In the genomic region with DNA sequence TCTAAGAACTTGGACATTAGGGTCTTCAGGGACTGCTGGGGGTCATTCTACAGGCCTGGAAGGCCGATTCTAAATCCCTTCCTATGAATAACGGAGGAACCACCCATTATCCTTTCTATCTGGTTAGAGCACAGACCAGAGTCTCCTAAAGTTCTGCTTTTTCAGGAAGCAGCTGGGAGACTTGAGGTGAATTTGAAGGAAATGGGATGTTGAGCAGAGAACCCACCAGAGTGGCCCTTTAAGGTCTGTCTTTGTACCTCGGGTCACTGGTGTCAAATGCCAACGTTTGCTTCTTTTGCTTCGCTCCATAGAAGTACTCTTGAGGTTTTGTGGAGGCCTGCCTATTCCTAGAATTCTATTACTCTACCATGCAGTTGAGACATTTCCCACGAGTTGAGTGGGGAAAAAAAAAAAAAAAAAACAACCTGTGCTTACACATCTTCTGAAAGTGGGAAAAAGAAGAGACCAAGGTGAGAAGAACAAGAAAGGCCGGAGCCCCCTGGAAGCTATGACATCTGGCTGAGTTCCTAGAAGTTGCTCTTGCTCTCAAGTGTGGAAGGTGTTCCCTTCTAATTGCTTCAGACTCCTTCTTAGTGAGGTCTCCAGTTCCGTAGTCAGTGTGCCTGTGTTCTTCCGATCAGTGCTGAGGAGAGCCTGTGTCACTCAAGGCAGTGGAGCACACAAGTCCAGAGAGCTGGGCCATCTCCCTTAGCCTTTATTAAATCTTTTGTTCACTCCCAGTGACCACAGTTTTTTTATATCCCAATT, we compare ENCODE assay signal across 8 mouse cellular contexts. TPM values are rescaled to one million over a fixed set of nuclear protein-coding genes. Genes with fewer than 3 reads are reported as not detected.
A peak's percentile ranks its signal among the peaks of the same experiment; 100 is the strongest.
DNase-seq lines count a peak whose midpoint lies in the region; ATAC-seq and TF ChIP-seq lines count a peak whose summit lies in the region.

No protein-coding gene starts in this region.

- H3K9ac ChIP-seq in hindbrain, embryonic 14.5 days = peak overlapping the region; percentile 57
- peak overlapping the region; percentile 58 for H3K9ac ChIP-seq in midbrain, embryonic 13.5 days (replicated peaks)

- WGBS in kidney, adult 2 months = 15% methylated on average over 9 of the region's 9 CpGs
- 27% methylated on average over 9 of the region's 9 CpGs for WGBS in hindbrain, embryonic 14.5 days
- 28% methylated on average over 9 of the region's 9 CpGs for WGBS in midbrain, embryonic 13.5 days

- H3K27ac ChIP-seq in kidney, adult 2 months (ENCODE audit: insufficient read depth, low read depth, low read length) = peak overlapping the region; percentile 100
- peak overlapping the region; percentile 99 for H3K27ac ChIP-seq in brown adipose tissue, adult 24 weeks (replicated peaks; ENCODE audit: low read depth, low read length)
- H3K27ac ChIP-seq in hindbrain, embryonic 14.5 days = peak overlapping the region; percentile 100
- peak overlapping the region; percentile 100 for H3K27ac ChIP-seq in midbrain, embryonic 13.5 days

- TF ChIP-seq CTCF in kidney, adult 2 months (conservative IDR thresholded peaks at IDR 0.05; ENCODE audit: insufficient read depth, insufficient read length, low read depth, low read length) = no peak

- peak overlapping the region; percentile 57 for H3K4me2 ChIP-seq in hindbrain, embryonic 14.5 days (replicated peaks)
- H3K4me2 ChIP-seq in midbrain, embryonic 13.5 days (replicated peaks) = peak overlapping the region; percentile 99

- H3K9me3 ChIP-seq in hindbrain, embryonic 14.5 days (ENCODE audit: control insufficient read depth, low read length) = no peaks in the 10 kb centered on the region
- no peaks in the 10 kb centered on the region for H3K9me3 ChIP-seq in midbrain, embryonic 13.5 days

- H3K4me3 ChIP-seq in kidney, adult 2 months (ENCODE audit: insufficient read depth, low read depth, low read length) = no peak overlapping the region
- no peak overlapping the region for H3K4me3 ChIP-seq in brown adipose tissue, adult 24 weeks (ENCODE audit: insufficient read depth, low read depth, low read length)
- peak overlapping the region; percentile 96 for H3K4me3 ChIP-seq in hindbrain, embryonic 14.5 days (replicated peaks; ENCODE audit: low read length)
- peak overlapping the region; percentile 94 for H3K4me3 ChIP-seq in midbrain, embryonic 13.5 days (replicated peaks)

- DNase-seq in kidney, adult 2 months = peak; percentile 31
- no peak for DNase-seq in kidney, adult 8-10 months
- no peak for DNase-seq in hindbrain, embryonic 14.5 days (ENCODE audit: low spot score)
- no peak for DNase-seq in left cerebral cortex, postnatal 36 days (ENCODE audit: low spot score in 2 of 2)
- DNase-seq in urinary bladder, postnatal 14 days (ENCODE audit: low spot score) = no peak
- DNase-seq in spleen, adult 18-20 months = no peak

- no peaks in the 10 kb centered on the region for H3K27me3 ChIP-seq in kidney, adult 2 months (replicated peaks; ENCODE audit: control insufficient read depth, insufficient read depth, low read length)
- no peaks in the 10 kb centered on the region for H3K27me3 ChIP-seq in hindbrain, embryonic 14.5 days (ENCODE audit: control insufficient read depth, insufficient read depth, low read length)
- no peaks in the 10 kb centered on the region for H3K27me3 ChIP-seq in midbrain, embryonic 13.5 days

- peaks cover 17% of the 10 kb centered on the region for H3K4me1 ChIP-seq in kidney, adult 2 months (ENCODE audit: control insufficient read depth, insufficient read depth, low read length)
- peaks cover 10% of the 10 kb centered on the region for H3K4me1 ChIP-seq in brown adipose tissue, adult 24 weeks (ENCODE audit: control insufficient read depth, insufficient read depth, insufficient read length, low read length)
- peaks cover 32% of the 10 kb centered on the region for H3K4me1 ChIP-seq in hindbrain, embryonic 14.5 days (replicated peaks; ENCODE audit: control insufficient read depth, insufficient read depth, low read length)
- peaks cover 48% of the 10 kb centered on the region for H3K4me1 ChIP-seq in midbrain, embryonic 13.5 days (replicated peaks)

- intact Hi-C loops in left cerebral cortex, postnatal 36 days (cut with DNase I) = no loop called here

- no peak for ATAC-seq in hindbrain, embryonic 14.5 days (ENCODE audit: low FRiP score)
- no peak for ATAC-seq in midbrain, embryonic 13.5 days

- no peak for TF ChIP-seq POLR2A in kidney, adult 2 months (IDR thresholded peaks at IDR 0.05; ENCODE audit: low read depth, low read length)

- no peaks in the 10 kb centered on the region for H3K36me3 ChIP-seq in kidney, adult 2 months (ENCODE audit: control insufficient read depth, insufficient read depth, low read length)
- no peaks in the 10 kb centered on the region for H3K36me3 ChIP-seq in hindbrain, embryonic 14.5 days (replicated peaks; ENCODE audit: control insufficient read depth, insufficient read depth)
- no peaks in the 10 kb centered on the region for H3K36me3 ChIP-seq in midbrain, embryonic 13.5 days

RNA-seq across cellular contexts. Expression of a gene that starts 0.6 kb away (rescaled TPM):
- polyA plus RNA-seq in kidney, adult 2 months (2012; rRNA removed) = 1,732 and 2,839 TPM in 2 replicates
- polyA plus RNA-seq in brown adipose tissue, adult 24 weeks (2012; ENCODE audit: insufficient read depth, insufficient read length, missing spikeins) = 949 and 1,236 TPM in 2 replicates
- 674 and 707 TPM in 2 replicates for polyA plus RNA-seq in hindbrain, embryonic 14.5 days (2014; fragmentation: Nextera tagmentation; extraction: Ambion mirVana)
- polyA plus RNA-seq in midbrain, embryonic 13.5 days (2015; fragmentation: Nextera tagmentation; extraction: Ambion mirVana) = 662 and 802 TPM in 2 replicates
- 1,000 to 10,000 TPM in 1 of 2 experiments, 100 to 1,000 TPM in 1; 913 to 1,047 TPM for total RNA-seq in left cerebral cortex, postnatal 36 days (2021)

RNA-seq across cellular contexts. Expression of a gene that starts 9.0 kb away (rescaled TPM):
- 0.80 and 1.5 TPM in 2 replicates for polyA plus RNA-seq in kidney, adult 2 months (2012; rRNA removed)
- 12.2 and 15.1 TPM in 2 replicates for polyA plus RNA-seq in brown adipose tissue, adult 24 weeks (2012; ENCODE audit: insufficient read depth, insufficient read length, missing spikeins)
- polyA plus RNA-seq in hindbrain, embryonic 14.5 days (2014; fragmentation: Nextera tagmentation; extraction: Ambion mirVana) = 2.1 and 2.8 TPM in 2 replicates
- polyA plus RNA-seq in midbrain, embryonic 13.5 days (2015; fragmentation: Nextera tagmentation; extraction: Ambion mirVana) = 2.3 and 2.5 TPM in 2 replicates
- total RNA-seq in left cerebral cortex, postnatal 36 days (2021) = 1 to 10 TPM; 2.7 to 3.1 TPM

RNA-seq across cellular contexts. Expression of a gene that starts 10.7 kb away (rescaled TPM):
- polyA plus RNA-seq in kidney, adult 2 months (2012; rRNA removed) = 402 and 403 TPM in 2 replicates
- polyA plus RNA-seq in brown adipose tissue, adult 24 weeks (2012; ENCODE audit: insufficient read depth, insufficient read length, missing spikeins) = 238 and 301 TPM in 2 replicates
- 577 and 614 TPM in 2 replicates for polyA plus RNA-seq in hindbrain, embryonic 14.5 days (2014; fragmentation: Nextera tagmentation; extraction: Ambion mirVana)
- polyA plus RNA-seq in midbrain, embryonic 13.5 days (2015; fragmentation: Nextera tagmentation; extraction: Ambion mirVana) = 419 and 462 TPM in 2 replicates
- total RNA-seq in left cerebral cortex, postnatal 36 days (2021) = 100 to 1,000 TPM; 606 to 697 TPM

RNA-seq across cellular contexts. Expression of a gene that starts 32.5 kb away (rescaled TPM):
- 0.57 and 4.3 TPM in 2 replicates for polyA plus RNA-seq in kidney, adult 2 months (2012; rRNA removed)
- polyA plus RNA-seq in brown adipose tissue, adult 24 weeks (2012; ENCODE audit: insufficient read depth, insufficient read length, missing spikeins) = not detected in 2 replicates
- 0.27 and 0.35 TPM in 2 replicates for polyA plus RNA-seq in hindbrain, embryonic 14.5 days (2014; fragmentation: Nextera tagmentation; extraction: Ambion mirVana)
- polyA plus RNA-seq in midbrain, embryonic 13.5 days (2015; fragmentation: Nextera tagmentation; extraction: Ambion mirVana) = 0.07 TPM in 1 of 2 replicates, not detected in the other
- 1 to 10 TPM; 5.4 to 5.8 TPM for total RNA-seq in left cerebral cortex, postnatal 36 days (2021)

RNA-seq across cellular contexts. Expression of a gene that starts 44.8 kb away (rescaled TPM):
- polyA plus RNA-seq in kidney, adult 2 months (2012; rRNA removed) = 268 and 276 TPM in 2 replicates
- 74.8 and 85.4 TPM in 2 replicates for polyA plus RNA-seq in brown adipose tissue, adult 24 weeks (2012; ENCODE audit: insufficient read depth, insufficient read length, missing spikeins)
- 92.4 and 93.1 TPM in 2 replicates for polyA plus RNA-seq in hindbrain, embryonic 14.5 days (2014; fragmentation: Nextera tagmentation; extraction: Ambion mirVana)
- 89.9 and 95.2 TPM in 2 replicates for polyA plus RNA-seq in midbrain, embryonic 13.5 days (2015; fragmentation: Nextera tagmentation; extraction: Ambion mirVana)
- total RNA-seq in left cerebral cortex, postnatal 36 days (2021) = 100 to 1,000 TPM; 153 to 170 TPM

Comparison
In these comparisons a context has a peak if more than half of its experiments do, and no peak if none do; other contexts are left out.
1. H3K4me3 ChIP-seq: peak in hindbrain, embryonic 14.5 days (single experiment) and midbrain, embryonic 13.5 days (single experiment); none in kidney, adult 2 months (single experiment) and brown adipose tissue, adult 24 weeks (single experiment).
2. Peak in every context shown above with its lines, with median percentiles within 50 percentile points of each other: H3K27ac ChIP-seq.